Mouse (Mus musculus): ENCODE measurements around the gene Rere. TPM values are rescaled to one million over a fixed set of nuclear protein-coding genes. Genes with fewer than 3 reads are reported as not detected.
A peak's percentile ranks its signal among the peaks of the same experiment; 100 is the strongest.
"Not testable (repeated sequence)": the region's sequence is repeated elsewhere in the genome, so short reads cannot be mapped to it uniquely, and the experiment has no call there.

Rere gene
- total and polyA plus RNA-seq, 3 experiments: 4.1 to 31.8 TPM; not detected in 1

DNA sequence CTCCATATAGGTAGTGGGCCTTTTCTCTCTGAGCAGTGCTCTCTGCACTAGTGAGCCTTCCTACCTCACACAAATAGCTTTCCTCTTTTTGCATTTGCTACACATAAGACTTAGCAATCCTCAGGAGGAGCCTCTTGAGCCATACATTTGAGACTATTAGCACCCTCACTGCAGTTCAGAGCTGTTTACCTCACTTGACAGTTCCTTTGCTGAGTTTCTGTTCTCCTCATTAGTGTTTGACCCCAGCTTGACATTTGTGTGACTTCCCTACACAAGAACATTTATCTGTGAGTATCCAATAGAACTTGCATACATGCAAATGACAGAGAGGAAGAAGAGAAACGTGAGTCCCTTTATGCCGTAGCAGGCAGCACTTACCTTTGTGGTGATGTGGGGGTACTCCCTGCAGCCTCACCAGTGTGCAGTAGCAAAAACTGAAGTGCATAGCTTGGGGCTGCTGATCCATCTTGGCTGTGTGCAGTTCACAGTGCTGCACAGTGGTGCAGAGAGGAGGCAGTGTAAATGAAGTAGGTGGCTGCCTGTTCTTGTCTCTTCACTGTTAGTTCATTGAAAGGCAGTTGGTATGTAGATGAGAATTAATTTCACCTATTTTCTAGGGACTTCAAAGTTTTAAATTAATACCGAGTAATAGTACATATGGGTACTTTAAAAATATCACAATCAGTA lies 227.7 kb downstream of the Rere start:
- H3K4me3 ChIP-seq (ENCODE audit: control insufficient read depth in 1 of 2, insufficient read depth in 1 of 2, low read depth in 2 of 2, low read length in 2 of 2): no peak overlapping the region
- H3K36me3 ChIP-seq (ENCODE audit: control insufficient read depth in 1 of 2, insufficient read depth in 2 of 2, low read length in 2 of 2): peaks cover 0 to 14% of the 10 kb centered on the region in 2 experiments; a peak in 2 of 4 replicates
- DNase-seq (ENCODE audit: low read depth, low spot score): peak; percentile 64
- peaks cover 3 to 13% of the 10 kb centered on the region in 2 experiments for H3K4me1 ChIP-seq (ENCODE audit: control insufficient read depth in 1 of 2, insufficient read depth in 2 of 2, low read length in 2 of 2)
- no peaks in the 10 kb centered on the region for H3K79me2 ChIP-seq (ENCODE audit: control insufficient read depth, insufficient read depth, low read length, poor library complexity)
- no peak overlapping the region for H3K27ac ChIP-seq (ENCODE audit: control insufficient read depth, low read depth, low read length)
- no peak overlapping the region for H3K9ac ChIP-seq (ENCODE audit: control insufficient read depth, low read depth, low read length, poor library complexity, severe bottlenecking)
- no peaks in the 10 kb centered on the region for H3K27me3 ChIP-seq (ENCODE audit: control insufficient read depth in 1 of 2, insufficient read depth in 2 of 2, low read length in 2 of 2)
- peak; percentile 40; the same call in 1 of the 2 replicates for TF ChIP-seq GATA1 (IDR thresholded peaks at IDR 0.05; ENCODE audit: low read depth, low read length)
- peak; percentile 85 for TF ChIP-seq BHLHE40 (IDR thresholded peaks at IDR 0.05; ENCODE audit: borderline replicate concordance, low read depth, low read length)
- no peak for TF ChIP-seq HCFC1 (IDR thresholded peaks at IDR 0.05; ENCODE audit: low read depth, low read length)
- H3K9me3 ChIP-seq (replicated peaks; ENCODE audit: insufficient read depth, low read length): no peaks in the 10 kb centered on the region

DNA sequence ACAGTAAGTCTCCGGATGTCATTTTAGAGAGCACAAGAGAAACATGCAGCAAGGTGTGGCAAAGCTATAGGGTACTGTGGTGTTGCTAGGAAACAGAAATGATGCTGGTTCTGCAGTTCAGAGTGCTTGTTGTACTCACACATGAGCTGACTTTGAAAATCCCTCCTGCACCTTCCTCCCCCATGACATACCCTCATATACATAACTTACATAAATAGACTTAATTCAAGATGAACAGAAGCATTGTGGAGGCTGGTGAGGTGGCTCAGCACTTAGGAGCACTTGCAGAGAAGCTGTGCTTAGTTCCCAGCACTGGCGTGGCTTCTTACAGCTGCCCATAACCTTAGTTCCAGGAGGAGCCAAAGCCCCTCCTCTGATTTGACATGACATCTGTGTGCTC lies 228.6 kb downstream of the Rere start:
- peaks cover 0 to 6% of the 10 kb centered on the region in 2 experiments; a peak in 2 of 4 replicates for H3K36me3 ChIP-seq (ENCODE audit: control insufficient read depth in 1 of 2, insufficient read depth in 2 of 2, low read length in 2 of 2)
- no peaks in the 10 kb centered on the region for H3K79me2 ChIP-seq (ENCODE audit: control insufficient read depth, insufficient read depth, low read length, poor library complexity)
- no peak overlapping the region for H3K27ac ChIP-seq (ENCODE audit: control insufficient read depth, low read depth, low read length)
- H3K27me3 ChIP-seq (ENCODE audit: control insufficient read depth in 1 of 2, insufficient read depth in 2 of 2, low read length in 2 of 2): no peaks in the 10 kb centered on the region
- H3K4me3 ChIP-seq (ENCODE audit: control insufficient read depth in 1 of 2, insufficient read depth in 1 of 2, low read depth in 2 of 2, low read length in 2 of 2): no peak overlapping the region
- TF ChIP-seq SIN3A (IDR thresholded peaks at IDR 0.05; ENCODE audit: low read length): no peak
- TF ChIP-seq ZMIZ1 (IDR thresholded peaks at IDR 0.05; ENCODE audit: low read depth, low read length): no peak
- no peak for TF ChIP-seq USF1 (IDR thresholded peaks at IDR 0.05; ENCODE audit: low read depth, low read length)
- no peak for TF ChIP-seq NELFE (IDR thresholded peaks at IDR 0.05; ENCODE audit: low read depth, low read length)
- no peak for TF ChIP-seq ETS1 (IDR thresholded peaks at IDR 0.05; ENCODE audit: low read depth, low read length)
- TF ChIP-seq MAX (IDR thresholded peaks at IDR 0.05; ENCODE audit: low read length): no peak
- TF ChIP-seq MYC (IDR thresholded peaks at IDR 0.05; ENCODE audit: low read depth, low read length): no peak
- TF ChIP-seq HCFC1 (IDR thresholded peaks at IDR 0.05; ENCODE audit: low read depth, low read length): no peak
- no peak for TF ChIP-seq BHLHE40 (IDR thresholded peaks at IDR 0.05; ENCODE audit: borderline replicate concordance, low read depth, low read length)
- TF ChIP-seq CHD2 (IDR thresholded peaks at IDR 0.05; ENCODE audit: low read length): no peak
- no peak for TF ChIP-seq KAT2A (conservative IDR thresholded peaks at IDR 0.05; ENCODE audit: low read depth, low read length)
- no peak for TF ChIP-seq RCOR1 (IDR thresholded peaks at IDR 0.05; ENCODE audit: low read depth, low read length)
- TF ChIP-seq ZC3H11A (IDR thresholded peaks at IDR 0.05; ENCODE audit: low read depth, low read length): no peak
- H3K4me1 ChIP-seq (ENCODE audit: control insufficient read depth in 1 of 2, insufficient read depth in 2 of 2, low read length in 2 of 2): peaks cover 2 to 4% of the 10 kb centered on the region in 2 experiments; a peak in 2 of 4 replicates
- no peak overlapping the region for H3K9ac ChIP-seq (ENCODE audit: control insufficient read depth, low read depth, low read length, poor library complexity, severe bottlenecking)
- no peaks in the 10 kb centered on the region for H3K9me3 ChIP-seq (replicated peaks; ENCODE audit: insufficient read depth, low read length)
- DNase-seq (ENCODE audit: low read depth, low spot score): no peak

DNA sequence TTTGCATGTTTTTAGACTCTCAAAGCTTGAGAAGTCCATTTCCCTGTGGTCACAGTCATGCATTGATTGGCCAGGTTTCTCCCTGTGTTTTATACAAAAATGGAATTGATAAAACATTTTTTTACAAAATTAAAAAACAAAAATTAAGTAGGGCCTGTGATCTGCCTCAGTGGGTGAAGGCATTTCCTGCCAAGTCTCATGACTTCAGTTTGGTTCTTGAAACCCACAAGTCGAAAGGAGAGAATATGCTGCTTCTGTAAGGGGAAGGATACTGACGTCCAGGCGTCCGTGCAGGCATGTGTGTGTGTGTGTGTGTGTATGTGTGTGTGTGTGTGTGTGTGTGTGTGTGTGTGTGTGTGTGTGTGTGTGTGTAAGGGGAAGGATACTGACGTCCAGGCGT lies 231.9 kb downstream of the Rere start:
- not testable (repeated sequence) for H3K79me2 ChIP-seq (ENCODE audit: control insufficient read depth, insufficient read depth, low read length, poor library complexity); DNase-seq (ENCODE audit: low read depth, low spot score); H3K27me3 ChIP-seq (ENCODE audit: control insufficient read depth in 1 of 2, insufficient read depth in 2 of 2, low read length in 2 of 2); H3K9me3 ChIP-seq (replicated peaks; ENCODE audit: insufficient read depth, low read length); H3K4me3 ChIP-seq (ENCODE audit: control insufficient read depth in 1 of 2, insufficient read depth in 1 of 2, low read depth in 2 of 2, low read length in 2 of 2); H3K27ac ChIP-seq (ENCODE audit: control insufficient read depth, low read depth, low read length); H3K9ac ChIP-seq (ENCODE audit: control insufficient read depth, low read depth, low read length, poor library complexity, severe bottlenecking)
- Histone ChIP-seq H3K36me3 (ENCODE audit: control insufficient read depth in 1 of 2, insufficient read depth in 2 of 2, low read length in 2 of 2) (peaks cover 0 to 25% of the 10 kb centered on the region in 2 experiments; a peak in 2 of 4 replicates), H3K4me1 (ENCODE audit: control insufficient read depth in 1 of 2, insufficient read depth in 2 of 2, low read length in 2 of 2) (peaks cover 2 to 16% of the 10 kb centered on the region in 2 experiments; a peak in 3 of 4 replicates)

Data from MEL (cell line).